Mouse (Mus musculus) embryonic facial prominence, embryonic 11.5 days (tissue): ENCODE measurements at regions not wholly inside any gene's neighbourhood (a gene's known extent, or its start where the extent isn't known, plus 50 kb on each side); places are given as distances from the start of the nearest gene placed in this dataset.

Experiments
- ATAC-seq: fragments of 200-750 bp; cut with Nextera tagmentation; replicated peaks from 2 replicates; pipeline ENCODE4 v1.8.0; 2017; ENCODE audit warnings: low read depth; ENCODE audit not compliant: insufficient number of reproducible peaks, low FRiP score, low TSS enrichment
- DNase-seq: peaks from one replicate; pipeline ENCODE4 v3.0.0-alpha.2; 2015; ENCODE audit warnings: low spot score
- H3K27ac ChIP-seq: fragments of 300-500 bp; sonication (generic); replicated peaks from 2 replicates; pipeline ENCODE4 v1.5.1; 2014; ENCODE audit warnings: mild to moderate bottlenecking, low read depth, low read length, control low read depth
- H3K27me3 ChIP-seq: fragments of 300-500 bp; sonication (generic); 2 replicates; pipeline ENCODE4 v1.6.1; 2014; ENCODE audit warnings: mild to moderate bottlenecking, low read length, moderate library complexity, mixed read lengths; ENCODE audit not compliant: control insufficient read depth, insufficient read depth
- H3K36me3 ChIP-seq: fragments of 300-500 bp; sonication (generic); replicated peaks from 2 replicates; pipeline ENCODE4 v1.6.1; 2014; ENCODE audit warnings: low read depth, mild to moderate bottlenecking, low read length, moderate library complexity, mixed read lengths; ENCODE audit not compliant: control insufficient read depth, insufficient read depth
- H3K4me1 ChIP-seq: fragments of 300-500 bp; sonication (generic); 2 replicates; pipeline ENCODE4 v1.6.1; 2014; ENCODE audit warnings: low read length, mixed read lengths; ENCODE audit not compliant: control insufficient read depth, insufficient read depth
- H3K4me2 ChIP-seq: fragments of 300-500 bp; sonication (generic); 2 replicates; pipeline ENCODE4 v1.6.1; 2014; ENCODE audit warnings: low read depth, mild to moderate bottlenecking, control low read depth, low read length, moderate library complexity
- H3K4me3 ChIP-seq: fragments of 300-500 bp; sonication (generic); 2 replicates; pipeline ENCODE4 v1.5.1; 2014; ENCODE audit warnings: low read depth, low read length, control low read depth
- H3K9ac ChIP-seq: fragments of 300-500 bp; sonication (generic); replicated peaks from 2 replicates; pipeline ENCODE4 v1.6.1; 2014; ENCODE audit warnings: mild to moderate bottlenecking, control low read depth, low read length
- H3K9me3 ChIP-seq: fragments of 300-500 bp; sonication (generic); replicated peaks from 2 replicates; pipeline ENCODE4 v1.6.1; 2016; ENCODE audit warnings: mild to moderate bottlenecking, low read length, inconsistent platforms, mixed read lengths; ENCODE audit not compliant: control insufficient read depth
- WGBS: fragments of 180-500 bp; shearing (Covaris S2); extraction: QIAGEN DNeasy Blood & Tissue Kit; methylation state at CpG from one replicate; pipeline ENCODE4 v1.1.7; 2014; 5-methylcytosine and 5-hydroxymethylcytosine counted together

- 61% methylated on average over 1 of the region's 1 CpGs for WGBS
- no peak for ATAC-seq
Measured at GRCm38 (mm10) chr17:75893559-75893958, 341.8 kb upstream of the Fam98a start.

GRCm38 (mm10) chr17:75892156-75892555, 340.4 kb upstream of the Fam98a start:
- Histone ChIP-seq H3K27ac (no peak overlapping the region), H3K27me3 (no peaks in the 10 kb centered on the region), H3K4me2 (no peak overlapping the region), H3K9ac (no peak overlapping the region), H3K36me3 (no peaks in the 10 kb centered on the region), H3K4me3 (no peak overlapping the region), H3K9me3 (no peaks in the 10 kb centered on the region), H3K4me1 (no peaks in the 10 kb centered on the region)
- ATAC-seq = no peak
- DNase-seq = no peak
- 83% methylated on average over 4 of the region's 4 CpGs for WGBS

More at GRCm38 (mm10) chr17:75893559-75893958, 341.8 kb upstream of the Fam98a start:
- H3K9ac ChIP-seq = no peak overlapping the region
- H3K4me3 ChIP-seq = no peak overlapping the region
- no peak for DNase-seq
- no peaks in the 10 kb centered on the region for H3K4me1 ChIP-seq
- no peaks in the 10 kb centered on the region for H3K9me3 ChIP-seq
- H3K4me2 ChIP-seq = no peak overlapping the region
- no peaks in the 10 kb centered on the region for H3K27me3 ChIP-seq
- H3K27ac ChIP-seq = no peak overlapping the region
- no peaks in the 10 kb centered on the region for H3K36me3 ChIP-seq

DNA sequence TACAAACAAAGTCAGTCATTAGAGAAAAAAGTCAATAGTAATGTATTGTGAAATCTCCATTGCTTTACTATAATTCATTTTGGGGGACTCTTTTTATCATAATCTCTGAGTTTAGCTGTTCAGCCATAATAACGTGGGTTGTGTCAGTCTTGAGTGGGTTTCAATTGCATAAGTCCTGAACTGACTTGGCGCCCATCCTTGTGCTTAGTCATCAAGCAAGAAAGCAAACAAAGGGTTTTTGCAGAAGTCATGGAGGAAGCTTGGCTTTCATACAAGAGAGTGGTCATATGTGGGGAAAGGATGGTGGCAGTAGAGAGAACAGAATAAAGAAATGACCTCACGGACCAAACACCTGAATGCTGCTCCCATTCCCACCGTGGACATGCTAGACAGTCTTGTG, 339.8 kb upstream of the Fam98a start:
- Histone ChIP-seq H3K27me3 (no peaks in the 10 kb centered on the region), H3K4me1 (no peaks in the 10 kb centered on the region), H3K4me2 (no peak overlapping the region), H3K36me3 (no peaks in the 10 kb centered on the region), H3K4me3 (no peak overlapping the region), H3K27ac (no peak overlapping the region), H3K9me3 (no peaks in the 10 kb centered on the region), H3K9ac (no peak overlapping the region)
- WGBS = 84% methylated on average over 4 of the region's 4 CpGs
- DNase-seq = no peak
- no peak for ATAC-seq

GRCm38 (mm10) chr17:75877848-75878247, 326.1 kb upstream of the Fam98a start:
- WGBS = 43% methylated on average over 1 of the region's 1 CpGs
- Histone ChIP-seq H3K4me1 (no peaks in the 10 kb centered on the region), H3K36me3 (no peaks in the 10 kb centered on the region), H3K4me3 (no peak overlapping the region), H3K27me3 (no peaks in the 10 kb centered on the region), H3K27ac (no peak overlapping the region), H3K9me3 (no peaks in the 10 kb centered on the region), H3K9ac (no peak overlapping the region), H3K4me2 (no peak overlapping the region)
- ATAC-seq (no peak), DNase-seq (no peak)

DNA sequence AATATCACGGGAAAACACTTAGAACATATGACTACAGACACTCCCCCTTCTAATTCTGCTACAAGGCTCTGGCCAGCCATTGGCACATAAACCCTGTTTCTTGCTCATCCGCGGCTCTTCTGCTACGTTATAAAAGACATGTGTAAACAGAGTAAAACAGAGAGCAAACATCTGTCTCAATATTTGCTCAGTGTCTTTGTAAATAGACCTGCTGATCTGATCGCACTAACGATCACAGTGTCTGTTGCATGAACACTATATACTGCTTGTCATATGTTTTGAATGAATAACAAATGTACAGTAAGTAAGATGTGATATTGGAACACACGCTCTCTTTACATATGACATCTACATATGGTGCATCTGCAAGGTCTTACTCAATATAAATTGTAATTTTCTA, 325.1 kb upstream of the Fam98a start:
- Histone ChIP-seq H3K9ac (no peak overlapping the region), H3K4me2 (no peak overlapping the region), H3K27ac (no peak overlapping the region), H3K27me3 (no peaks in the 10 kb centered on the region), H3K9me3 (no peaks in the 10 kb centered on the region), H3K36me3 (no peaks in the 10 kb centered on the region), H3K4me1 (no peaks in the 10 kb centered on the region), H3K4me3 (no peak overlapping the region)
- DNase-seq (no peak), ATAC-seq (no peak)
- WGBS = 76% methylated on average over 7 of the region's 7 CpGs

DNA sequence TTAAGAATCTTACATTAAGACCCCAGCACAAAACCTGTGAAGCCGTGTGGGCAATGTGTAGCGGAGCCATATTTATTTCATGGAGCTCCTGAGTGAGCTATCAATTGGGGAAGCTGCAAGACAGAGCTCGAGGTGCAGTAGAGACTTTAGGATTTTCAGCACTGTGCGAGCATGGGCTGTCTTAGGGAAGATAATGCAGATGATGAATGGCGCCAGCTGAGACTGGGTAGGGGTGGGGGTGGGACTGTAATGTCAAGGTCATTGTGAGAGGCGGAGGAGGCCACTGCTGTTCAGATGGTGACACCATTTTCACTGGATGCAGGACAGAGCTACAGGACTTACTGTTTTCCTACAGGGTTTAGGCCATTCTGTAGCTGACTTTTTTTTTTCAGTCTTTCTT, 322.8 kb upstream of the Fam98a start:
- no peak for DNase-seq
- no peaks in the 10 kb centered on the region for H3K9me3 ChIP-seq
- no peaks in the 10 kb centered on the region for H3K27me3 ChIP-seq
- H3K4me2 ChIP-seq = no peak overlapping the region
- no peaks in the 10 kb centered on the region for H3K4me1 ChIP-seq
- H3K4me3 ChIP-seq = no peak overlapping the region
- no peak overlapping the region for H3K27ac ChIP-seq
- no peak overlapping the region for H3K9ac ChIP-seq
- ATAC-seq = no peak
- 88% methylated on average over 6 of the region's 6 CpGs for whole genome bisulfite sequencing
- H3K36me3 ChIP-seq = no peaks in the 10 kb centered on the region

- Histone ChIP-seq H3K27ac (no peak overlapping the region), H3K4me1 (no peaks in the 10 kb centered on the region), H3K9ac (no peak overlapping the region), H3K9me3 (no peaks in the 10 kb centered on the region), H3K4me2 (no peak overlapping the region), H3K4me3 (no peak overlapping the region), H3K27me3 (no peaks in the 10 kb centered on the region), H3K36me3 (no peaks in the 10 kb centered on the region)
- WGBS = 65% methylated on average over 2 of the region's 2 CpGs
- ATAC-seq (no peak), DNase-seq (no peak)
Measured at GRCm38 (mm10) chr17:75870492-75870891, 318.7 kb upstream of the Fam98a start.

GRCm38 (mm10) chr17:75857015-75857414, 305.3 kb upstream of the Fam98a start:
- Histone ChIP-seq H3K9me3 (no peaks in the 10 kb centered on the region), H3K4me1 (no peaks in the 10 kb centered on the region), H3K27me3 (no peaks in the 10 kb centered on the region), H3K4me2 (no peak overlapping the region), H3K9ac (no peak overlapping the region), H3K4me3 (no peak overlapping the region), H3K27ac (no peak overlapping the region), H3K36me3 (no peaks in the 10 kb centered on the region)
- ATAC-seq (no peak), DNase-seq (no peak)
- WGBS = 71% methylated on average over 8 of the region's 8 CpGs
